Mouse (Mus musculus) neutrophil, adult 5-6 weeks (primary cell): Measurements from ENCODE around the gene Hps3. TPM values are rescaled to one million over a fixed set of nuclear protein-coding genes. Genes with fewer than 3 reads are reported as not detected.
A peak's percentile ranks its signal among the peaks of the same experiment; 100 is the strongest.
"Not testable (repeated sequence)": the region's sequence is repeated elsewhere in the genome, so short reads cannot be mapped to it uniquely, and the experiment has no call there.

ENCODE experiments used
- ATAC-seq: fragments of 151-379, 151-347 bp; 2 replicates; pipeline ENCODE4 v1.8.0; 2017; ENCODE audit warnings: mild to moderate bottlenecking, moderate TSS enrichment; ENCODE audit not compliant: insufficient number of reproducible peaks, poor library complexity, low FRiP score, severe bottlenecking; ENCODE audit errors: extremely low read depth
- total RNA-seq: library from RNA; stranded (forward); fragments of 200-1000 nt; gene quantifications from 2 replicates; pipeline ENCODE4 v1.2.3, GENCODE M21; 2017

The Hps3 gene
- total RNA-seq, result 144 and 154 TPM in 2 replicates

DNA sequence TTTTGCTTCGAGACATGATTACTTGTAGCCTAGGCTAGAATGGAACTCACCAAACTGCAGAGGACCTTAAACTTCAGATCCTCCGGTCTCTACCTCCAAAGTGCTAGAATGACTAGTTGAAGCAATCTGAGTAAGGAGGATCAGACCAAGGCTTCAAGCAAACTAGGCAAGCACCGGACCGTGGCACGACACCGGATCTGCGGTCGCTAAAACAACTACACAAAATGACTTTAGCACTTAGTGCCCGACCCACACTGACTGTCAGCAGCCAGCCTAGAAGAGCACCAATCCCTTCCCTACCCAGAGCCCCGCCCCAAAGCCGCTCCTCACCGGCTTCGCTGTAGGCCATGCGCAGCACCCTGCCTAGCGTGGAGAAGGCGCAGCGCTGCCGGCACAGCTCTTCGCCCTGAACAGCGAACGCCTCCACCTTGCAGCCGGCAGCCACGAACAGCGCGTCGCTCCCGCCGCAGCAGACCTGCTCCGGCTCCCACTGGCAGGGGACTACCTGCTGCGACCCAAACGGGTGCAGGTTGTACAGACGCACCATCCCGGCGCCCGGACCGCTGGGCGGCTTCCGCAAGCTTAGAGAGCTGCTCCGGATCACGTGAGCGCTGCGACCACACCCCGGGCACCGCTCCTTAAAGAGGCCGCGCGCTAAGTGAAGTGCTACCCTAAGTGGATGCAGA lies at the start of gene Hps3:
Hps3 (minus strand) TSS at position 597 of the 686 bp plus-strand sequence.
- peak; percentile 95 for ATAC-seq

DNA sequence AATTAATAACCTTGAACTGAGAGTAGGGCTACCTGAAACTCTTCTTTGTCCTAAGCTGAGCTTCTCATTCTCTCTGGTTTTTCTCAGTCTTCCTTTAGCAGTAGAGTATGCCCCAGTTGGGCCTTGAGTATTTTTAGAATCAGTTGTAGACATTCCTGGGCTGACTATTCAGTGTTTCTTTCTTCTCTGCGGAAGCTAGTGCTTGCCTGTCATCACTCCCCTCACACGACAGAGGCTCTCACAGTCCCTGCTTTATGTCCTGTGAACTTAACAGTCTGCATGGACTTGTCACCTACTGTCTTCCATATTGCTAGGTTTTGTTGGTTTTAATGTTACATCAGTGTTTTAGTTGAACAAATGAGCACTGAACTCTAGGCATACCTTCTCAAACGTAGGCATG lies 47.0 kb upstream of the Hps3 start:
- no peak for ATAC-seq

DNA sequence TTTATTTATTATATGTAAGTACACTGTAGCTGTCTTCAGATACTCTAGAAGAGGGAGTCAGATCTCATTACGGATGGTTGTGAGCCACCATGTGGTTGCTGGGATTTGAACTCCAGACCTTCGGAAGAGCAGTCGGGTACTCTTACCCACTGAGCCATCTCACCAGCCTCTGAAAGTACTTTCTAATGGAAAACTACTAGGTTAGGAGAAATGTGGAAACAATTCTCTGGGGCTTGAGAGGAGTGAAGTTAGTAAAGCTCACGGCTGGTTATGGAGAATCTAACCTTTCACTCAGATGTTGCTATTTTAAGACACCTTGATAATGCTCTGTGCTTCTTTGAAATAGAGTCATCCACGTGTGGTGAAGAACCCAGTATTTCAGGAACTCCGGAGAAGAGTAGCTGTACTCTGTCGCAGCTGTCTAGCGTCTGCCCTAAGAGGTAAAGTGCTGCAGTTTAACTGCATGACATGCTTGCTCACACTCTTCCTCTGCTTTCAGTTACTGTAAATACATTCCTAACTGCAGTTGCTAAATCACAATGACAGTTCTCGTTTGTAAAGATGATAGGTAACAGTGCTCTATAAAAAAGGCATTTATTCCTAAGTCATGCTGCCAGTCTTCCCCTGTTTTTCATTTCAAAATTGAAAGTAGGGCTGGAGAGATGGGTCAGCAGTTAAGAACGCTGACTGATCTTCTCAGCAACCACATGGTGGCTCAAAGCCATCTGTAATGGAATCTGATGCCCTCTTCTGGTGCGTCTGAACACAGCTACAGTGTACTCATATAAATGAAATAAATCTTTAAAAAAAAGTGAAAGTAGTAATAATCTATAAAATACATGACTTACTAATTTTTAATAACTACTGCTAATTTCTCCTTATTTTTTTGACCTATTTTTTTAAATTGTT lies 41.3 kb upstream of the Hps3 start:
- no peak for ATAC-seq

DNA sequence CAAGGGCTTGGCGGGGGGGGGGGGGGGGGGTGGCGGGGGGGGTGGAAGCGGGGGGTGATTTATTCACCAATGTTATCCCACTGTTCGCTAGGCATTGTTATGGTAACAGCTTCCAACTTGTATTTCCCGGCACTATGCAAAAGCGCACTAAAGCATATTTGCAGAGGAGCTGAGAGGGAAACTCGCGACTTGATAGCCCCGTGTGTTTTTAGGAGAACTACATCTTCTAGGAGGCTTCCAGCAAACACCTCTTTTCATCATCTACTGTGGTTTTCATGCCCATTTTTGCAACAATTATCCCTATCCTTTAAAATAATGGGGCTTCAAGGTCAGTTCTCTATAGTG lies 23.1 kb upstream of the Hps3 start:
- no peak for ATAC-seq

DNA sequence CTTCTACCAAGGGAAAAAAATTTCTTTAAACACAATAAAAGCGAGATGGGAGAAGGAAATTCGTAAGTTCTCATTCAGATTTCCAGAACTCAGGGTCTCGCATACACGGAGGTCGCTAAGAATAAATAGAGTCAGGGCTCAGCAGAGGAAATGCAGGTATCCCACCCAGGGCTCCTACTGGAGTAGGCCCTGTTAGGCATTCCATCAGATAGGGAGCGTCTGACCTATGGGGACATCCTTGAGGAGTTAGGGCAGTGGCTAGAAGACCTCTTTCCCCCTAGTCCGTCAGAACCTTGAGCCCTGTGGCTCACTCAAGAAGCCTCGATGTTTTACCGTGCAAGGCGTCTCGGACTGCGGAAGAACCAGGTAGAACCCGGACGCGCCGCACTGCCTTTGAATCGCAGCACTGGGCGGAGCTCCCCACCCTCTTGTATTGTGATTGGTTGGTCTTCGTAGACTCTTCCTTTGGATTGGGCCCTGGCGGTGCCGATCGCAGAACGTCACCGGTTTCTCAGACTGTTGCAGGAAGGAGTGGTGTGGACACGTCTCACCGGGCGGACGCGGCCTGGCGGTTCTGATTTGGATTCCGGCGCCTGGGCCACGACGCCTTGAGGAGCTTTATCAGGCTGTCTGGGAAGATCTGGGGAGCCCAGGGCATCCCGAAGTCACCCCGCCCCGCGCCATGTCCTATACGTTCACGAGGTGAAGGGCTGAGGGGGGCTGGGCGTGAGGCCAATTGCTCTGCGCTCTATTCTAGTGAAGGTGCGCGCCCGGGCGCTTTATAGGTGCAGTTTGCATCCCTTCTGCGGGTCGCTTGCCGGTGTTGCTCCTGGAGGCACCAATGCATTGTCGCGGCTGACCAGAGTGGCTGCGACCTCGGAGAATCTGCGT lies 22.4 kb upstream of the Hps3 start, which contains the start of gene Hltf:
Hltf (plus strand) TSS at position 506 of the 891 bp plus-strand sequence.
- peak; percentile 100 for ATAC-seq

DNA sequence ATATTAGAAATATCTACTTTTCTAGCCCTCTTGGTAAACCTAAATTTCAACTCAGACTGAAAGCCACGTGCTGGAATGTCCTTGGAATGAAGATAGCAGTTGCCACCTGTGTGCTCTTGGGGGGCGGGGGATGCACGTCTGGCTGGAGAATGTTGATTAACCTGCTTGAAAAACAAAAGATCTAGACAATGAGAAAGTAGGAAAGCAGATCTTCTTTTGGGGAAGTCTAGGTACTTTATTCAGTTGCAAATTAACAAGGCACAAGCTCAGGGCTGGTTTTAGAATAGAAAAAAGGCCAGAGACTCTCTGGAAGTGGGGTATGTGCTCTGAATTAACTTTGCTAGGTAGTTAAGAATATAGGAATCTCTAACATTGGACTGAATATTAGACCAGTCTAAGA lies 9.6 kb upstream of the Hps3 start:
- not testable (repeated sequence) for ATAC-seq

DNA sequence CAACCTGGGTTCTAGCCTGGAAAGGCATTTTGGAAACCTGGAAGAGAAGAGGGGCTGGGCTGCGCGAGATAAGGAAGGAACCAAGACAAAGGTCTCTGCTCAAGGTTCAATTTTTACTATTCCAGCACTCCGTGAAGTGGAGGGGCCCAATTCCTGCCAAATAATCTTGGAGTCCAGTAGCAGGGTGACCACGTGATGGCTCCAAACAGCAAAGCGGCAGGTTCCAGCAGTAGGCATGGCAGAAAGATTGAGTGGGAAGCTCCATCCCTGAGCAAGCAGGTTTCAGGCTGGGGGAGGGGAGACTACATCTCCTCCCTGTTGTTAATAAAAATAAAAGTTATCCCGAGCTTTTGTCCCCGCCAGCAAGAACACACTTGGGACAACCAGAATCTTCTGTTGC lies 6.3 kb upstream of the Hps3 start:
- ATAC-seq, result not testable (repeated sequence)

DNA sequence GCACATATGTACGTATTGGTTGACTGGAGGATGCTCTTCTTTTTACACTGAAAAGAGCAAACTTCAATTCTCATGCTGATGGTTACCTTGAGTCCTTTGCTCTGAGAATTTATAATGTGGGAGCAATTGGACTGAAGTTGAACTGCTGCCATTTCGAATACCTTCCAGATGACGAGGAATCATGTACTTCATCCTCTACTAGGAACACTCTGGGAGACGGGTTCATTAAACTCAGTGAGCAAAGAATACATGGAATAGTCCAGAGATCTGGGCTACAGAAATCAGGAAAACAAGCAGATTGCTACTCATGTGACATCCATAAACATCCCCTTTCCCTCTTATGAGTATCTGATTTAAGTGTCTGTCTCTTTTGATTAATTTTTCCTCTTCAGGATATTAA lies 954 bp upstream of the Hps3 start:
- ATAC-seq, result no peak

DNA sequence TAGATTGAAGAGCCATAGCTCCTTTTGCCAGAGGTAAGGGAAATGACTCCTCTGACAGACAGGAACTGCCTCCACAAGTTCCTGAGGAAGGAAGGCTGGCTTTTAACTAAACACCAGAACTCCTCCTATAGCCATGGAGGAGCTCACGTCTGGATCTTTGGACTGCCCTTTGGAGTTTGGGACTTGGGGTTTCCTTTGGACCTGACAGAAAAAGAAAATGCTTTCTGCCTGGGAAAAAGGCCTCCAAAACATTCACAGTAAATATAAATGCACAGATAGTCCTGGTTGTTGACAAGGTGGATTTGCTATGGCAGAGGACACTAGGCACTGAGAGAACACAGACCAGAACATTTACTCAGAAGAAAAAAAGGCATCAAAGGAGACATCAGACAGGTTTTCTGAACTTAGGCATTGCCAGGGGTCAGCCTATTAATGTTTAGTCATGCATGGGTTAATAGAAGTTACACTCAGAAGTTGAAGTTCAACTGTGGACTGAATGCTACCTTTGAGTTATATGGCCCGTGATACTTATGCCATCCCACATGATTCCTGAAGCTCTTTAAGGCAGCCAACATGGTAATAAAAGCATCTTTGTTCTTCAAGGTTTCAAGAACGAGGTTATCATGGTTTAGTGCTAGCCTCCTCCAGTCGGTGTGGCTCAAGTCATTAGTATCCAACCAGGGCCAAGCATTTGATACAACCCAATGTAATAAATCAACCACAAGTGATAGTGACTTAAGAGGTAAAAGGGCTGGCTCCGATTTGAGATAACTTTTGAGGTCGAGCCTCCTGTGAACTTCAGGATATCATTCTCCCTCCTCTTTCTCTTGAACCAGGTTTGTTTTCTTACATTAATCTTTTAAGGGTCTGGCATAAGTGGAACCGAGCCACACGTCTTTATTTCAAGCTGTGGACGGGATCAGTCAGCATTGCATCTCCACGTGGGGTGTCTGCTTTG lies 1.1 kb downstream of the Hps3 start:
- ATAC-seq, result no peak

DNA sequence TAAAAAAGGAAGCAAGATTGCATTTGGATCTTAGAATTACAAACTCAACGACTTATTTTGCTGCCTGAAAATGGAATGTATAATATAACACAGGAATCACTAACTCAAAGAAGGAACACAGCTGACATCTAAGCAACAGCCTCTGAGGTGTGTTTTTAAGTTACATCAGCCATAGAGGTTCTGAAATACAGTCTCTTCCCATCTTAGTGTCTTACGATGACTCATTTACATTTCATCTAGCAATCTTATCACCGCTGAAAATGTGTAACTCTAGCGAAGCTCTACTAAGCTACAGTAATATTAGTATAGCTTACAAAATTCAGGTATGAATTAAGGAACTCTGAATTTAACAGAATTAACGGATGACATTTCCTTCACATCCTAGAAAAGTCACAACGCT lies 4.3 kb downstream of the Hps3 start:
- no peak for ATAC-seq

DNA sequence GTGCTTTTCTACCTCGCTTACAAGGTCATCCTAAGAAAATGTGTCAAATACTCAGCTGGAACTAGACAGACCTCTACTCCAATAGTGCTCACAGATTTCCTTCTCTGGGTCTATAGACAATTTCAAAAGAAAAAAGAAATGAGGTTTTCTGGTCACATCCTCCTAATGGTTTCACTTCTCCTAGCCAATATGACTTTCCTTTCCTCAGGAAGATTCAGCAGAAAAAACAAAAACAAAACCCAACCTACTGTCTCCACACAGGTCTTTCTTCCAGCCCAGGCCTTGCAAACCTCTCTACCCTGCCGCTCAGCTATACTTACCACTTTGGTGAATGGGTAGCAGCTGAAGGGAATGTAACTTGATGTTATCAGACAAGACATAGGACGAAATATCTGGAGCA lies 6.5 kb downstream of the Hps3 start:
- no peak for ATAC-seq

DNA sequence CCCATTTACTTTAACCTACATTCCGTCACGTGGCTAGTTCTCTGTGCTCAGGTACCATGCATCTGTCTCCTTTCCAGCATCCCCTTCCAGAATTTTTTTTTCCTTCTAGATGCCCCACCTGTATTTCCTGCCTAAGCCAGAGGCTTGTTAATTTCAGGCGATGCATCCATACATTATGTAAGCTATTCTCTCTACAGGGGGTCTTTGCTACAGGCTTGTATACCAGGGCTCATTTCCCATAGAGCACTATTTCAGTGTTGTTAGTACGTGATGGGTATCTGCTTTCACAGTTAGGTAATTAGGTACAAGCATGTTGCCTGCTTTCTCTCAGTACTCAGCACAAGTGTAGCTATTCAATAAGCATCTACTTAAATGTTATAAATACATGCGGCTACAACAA lies 7.3 kb downstream of the Hps3 start:
- ATAC-seq, result 0 out of 2 replicates have a peak, but pooled peaks have one; percentile 2

DNA sequence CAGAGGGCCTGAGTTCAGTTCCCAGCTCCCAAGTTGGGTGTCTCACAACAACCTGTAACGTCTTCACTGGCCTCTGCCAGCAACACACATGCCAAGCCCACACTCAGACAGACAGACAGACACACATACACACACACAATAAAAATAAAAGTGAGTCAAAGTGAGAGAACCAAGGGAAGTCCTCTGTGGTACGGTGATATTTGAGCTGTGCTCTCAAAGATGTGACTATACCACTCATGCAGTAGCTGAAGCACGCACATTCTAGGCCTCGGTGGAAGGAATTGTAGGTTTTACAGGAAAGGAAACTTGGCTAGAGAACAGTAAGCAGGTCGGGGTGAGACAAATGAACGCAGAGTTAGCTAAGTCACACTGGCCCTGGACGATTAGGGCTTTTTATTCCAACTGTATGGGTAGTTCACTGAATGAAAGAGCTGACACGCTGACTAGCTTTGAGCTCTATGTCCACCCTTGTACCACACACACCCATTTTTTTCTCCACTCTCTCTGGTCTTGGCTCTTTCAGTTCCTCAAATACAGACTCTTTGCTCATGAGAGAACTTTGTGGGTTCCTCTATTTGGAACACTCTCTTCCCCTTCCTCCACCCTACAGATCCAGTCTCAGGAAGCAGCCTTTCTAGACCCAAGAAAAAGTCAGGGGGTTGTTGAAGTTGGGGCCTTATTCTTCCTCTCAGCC lies 8.0 kb downstream of the Hps3 start:
- ATAC-seq, result peak; percentile 96

DNA sequence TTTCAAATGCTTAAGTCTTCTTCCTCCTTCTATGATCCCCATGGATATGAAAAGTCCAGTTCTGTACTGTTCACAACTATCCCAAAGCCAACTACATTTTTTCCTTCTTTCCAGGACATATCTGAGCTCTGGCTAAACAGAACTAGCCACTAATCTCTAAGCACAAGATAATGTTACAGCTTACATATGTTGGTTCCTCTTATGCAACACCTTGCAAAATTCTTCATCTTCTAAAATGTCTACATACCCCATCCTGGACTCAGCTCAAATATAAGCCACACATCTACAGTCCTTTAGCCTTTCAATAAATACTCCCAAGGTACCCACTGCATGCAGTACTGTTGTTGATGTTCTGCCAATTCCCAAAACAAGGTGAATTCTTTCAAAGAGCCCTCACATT lies 8.6 kb downstream of the Hps3 start:
- no peak for ATAC-seq

DNA sequence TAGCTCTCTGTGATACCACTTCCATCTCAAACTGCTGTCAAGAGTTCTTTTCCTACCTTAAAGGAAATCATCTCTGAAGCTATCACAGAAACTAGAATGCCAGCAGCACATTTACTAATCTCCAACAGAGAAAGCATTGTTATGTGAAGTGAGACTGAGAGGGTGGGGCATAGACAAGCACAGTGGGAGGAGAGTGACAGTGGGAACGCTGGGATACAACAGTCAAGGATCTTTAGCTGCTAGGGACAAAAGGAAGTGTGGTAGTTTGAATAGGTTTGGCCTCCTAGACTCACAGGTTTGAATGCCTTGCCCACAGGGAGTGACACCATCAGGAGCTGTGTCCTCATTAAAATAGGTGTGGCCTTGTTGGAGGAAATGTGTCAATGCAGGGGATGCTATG lies 11.3 kb downstream of the Hps3 start:
- ATAC-seq, result no peak

DNA sequence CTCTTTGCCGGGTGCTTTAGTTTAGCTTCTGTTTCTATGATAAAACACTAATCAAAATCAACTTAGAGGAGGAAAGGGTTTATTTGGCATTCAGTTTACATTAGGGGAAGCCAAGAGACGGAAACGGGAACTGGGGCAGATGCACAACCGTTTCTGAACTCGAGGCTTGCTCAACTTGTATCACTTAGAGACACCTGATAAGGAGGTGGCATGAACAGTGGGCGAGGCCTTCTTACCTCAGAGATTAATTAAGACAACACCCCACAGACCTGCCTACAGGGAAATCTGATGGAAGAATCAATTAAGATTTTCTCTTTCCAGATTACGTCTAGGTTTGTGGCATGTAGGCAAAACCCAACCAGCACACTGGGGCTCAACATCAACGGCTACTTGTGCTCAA lies 17.0 kb downstream of the Hps3 start:
- no peak for ATAC-seq

DNA sequence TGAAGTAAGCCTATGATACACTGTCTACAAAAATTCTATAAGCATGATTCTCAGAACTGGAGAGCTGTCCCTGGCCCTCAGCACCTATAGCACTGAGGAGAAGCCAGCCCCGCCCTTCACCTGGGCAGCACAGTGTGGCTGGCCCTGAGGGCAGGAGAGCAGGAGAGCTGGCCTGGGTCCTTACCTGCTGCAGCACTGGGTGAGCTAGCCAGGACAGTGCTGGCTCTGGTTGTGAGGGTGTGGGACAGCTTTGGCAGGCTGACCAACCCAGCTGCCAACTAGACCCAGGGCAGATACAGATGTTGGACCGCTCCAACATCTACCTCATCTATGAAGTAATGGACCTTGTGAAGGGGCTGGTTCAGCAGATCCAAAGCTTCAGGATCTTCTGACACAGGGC lies 20.7 kb downstream of the Hps3 start:
- ATAC-seq, result 0 out of 2 replicates have a peak, but pooled peaks have one; percentile 19

DNA sequence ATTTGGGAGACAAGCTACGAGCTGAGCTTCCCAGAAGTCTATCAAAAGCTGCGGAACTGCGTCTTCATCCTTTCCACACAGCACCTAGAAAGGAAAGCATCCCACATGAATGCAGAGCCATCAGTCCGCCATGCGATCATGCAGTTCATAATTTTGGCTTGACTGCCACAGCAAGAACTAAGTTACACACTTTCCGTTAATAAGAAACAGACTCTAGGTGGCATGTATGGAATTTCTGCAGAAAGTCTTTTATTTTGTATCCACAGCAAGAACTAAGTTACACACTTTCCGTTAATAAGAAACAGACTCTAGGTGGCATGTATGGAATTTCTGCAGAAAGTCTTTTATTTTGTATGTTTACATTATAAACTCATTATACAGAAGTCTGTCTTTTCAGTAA lies 24.2 kb downstream of the Hps3 start:
- not testable (repeated sequence) for ATAC-seq
